Mouse (Mus musculus) MEL (cell line): ENCODE results near the gene Zbtb49.

Source experiments
- POLR2A ChIP-seq, 2 experiments: IDR thresholded peaks; 2 replicates each; pipeline ENCODE4 v1.6.1; 2011 to 2012; ENCODE audit warnings: low read length in 2 of 2, mild to moderate bottlenecking in 2 of 2, control low read depth in 1 of 2, improper control_type of control experiment in 1 of 2, low read depth in 1 of 2, moderate library complexity in 1 of 2; ENCODE audit not compliant: control insufficient read depth in 1 of 2, insufficient read depth in 1 of 2, poor library complexity in 1 of 2
- POLR2AphosphoS2 ChIP-seq: IDR thresholded peaks from 2 replicates; pipeline ENCODE4 v1.6.1; 2011; ENCODE audit warnings: low read length, improper control_type of control experiment
- POLR2AphosphoS5 ChIP-seq: IDR thresholded peaks from 2 replicates; pipeline ENCODE4 v1.6.1; 2012; ENCODE audit warnings: low read depth, borderline replicate concordance, mild to moderate bottlenecking, inconsistent platforms, low read length, moderate library complexity, mixed read lengths
- RCOR1 ChIP-seq: IDR thresholded peaks from 2 replicates; pipeline ENCODE4 v1.6.1; 2012; ENCODE audit warnings: low read depth, mild to moderate bottlenecking, inconsistent platforms, low read length, improper control_type of control experiment
- ZNF384 ChIP-seq: IDR thresholded peaks from 2 replicates; pipeline ENCODE4 v1.6.1; 2012; ENCODE audit warnings: low read depth, mild to moderate bottlenecking, inconsistent platforms, low read length, improper control_type of control experiment

DNA sequence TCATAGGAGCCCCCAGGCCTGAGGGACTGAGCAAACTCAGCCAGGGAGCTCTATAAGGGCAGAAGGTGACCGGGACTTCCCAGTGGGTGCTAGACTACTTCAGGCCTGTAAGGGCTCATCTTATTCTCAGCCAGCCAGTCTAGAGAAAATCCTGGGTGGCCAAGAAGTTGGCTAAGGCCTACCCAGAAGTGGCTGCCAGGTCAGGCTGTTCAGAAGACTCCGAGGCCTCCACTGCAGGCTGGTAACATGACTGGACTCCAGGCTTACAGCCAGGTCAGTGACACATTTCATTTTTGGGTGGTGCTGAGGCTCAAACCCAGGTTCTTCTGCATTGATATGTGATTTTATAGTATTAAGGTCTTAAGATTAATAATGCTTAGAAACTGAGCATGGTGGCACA lies 20.6 kb downstream of the Zbtb49 start:
- no peak for TF ChIP-seq RCOR1
- no peak for TF ChIP-seq POLR2A (IDR thresholded peaks at IDR 0.05; ENCODE audit: control insufficient read depth in 1 of 2, insufficient read depth in 1 of 2, low read depth in 1 of 2, low read length in 2 of 2, poor library complexity in 1 of 2)
- no peak for TF ChIP-seq ZNF384
- TF ChIP-seq POLR2AphosphoS2, result no peak
- no peak for TF ChIP-seq POLR2AphosphoS5
